Mouse (Mus musculus) urinary bladder, postnatal 25 days (tissue): ENCODE measurements at regions not wholly inside any gene's neighbourhood (a gene's known extent, or its start where the extent isn't known, plus 50 kb on each side); places are given as distances from the start of the nearest gene placed in this dataset.
"Not testable (repeated sequence)": the region's sequence is repeated elsewhere in the genome, so short reads cannot be mapped to it uniquely, and the experiment has no call there.

Experiments
- DNase-seq: peaks from one replicate; pipeline ENCODE4 v3.0.0; 2022; ENCODE audit warnings: low spot score

GRCm38 (mm10) chr1:165017793-165018192 lies 82.5 kb upstream of the Xcl1 start:
- DNase-seq = no peak

GRCm38 (mm10) chr1:165014328-165014727 lies 79.0 kb upstream of the Xcl1 start:
- no peak for DNase-seq

- no peak for DNase-seq
Measured at GRCm38 (mm10) chr1:165013428-165013827, 78.1 kb upstream of the Xcl1 start.

GRCm38 (mm10) chr1:165012376-165012775 lies 77.0 kb upstream of the Xcl1 start:
- DNase-seq = no peak

DNA sequence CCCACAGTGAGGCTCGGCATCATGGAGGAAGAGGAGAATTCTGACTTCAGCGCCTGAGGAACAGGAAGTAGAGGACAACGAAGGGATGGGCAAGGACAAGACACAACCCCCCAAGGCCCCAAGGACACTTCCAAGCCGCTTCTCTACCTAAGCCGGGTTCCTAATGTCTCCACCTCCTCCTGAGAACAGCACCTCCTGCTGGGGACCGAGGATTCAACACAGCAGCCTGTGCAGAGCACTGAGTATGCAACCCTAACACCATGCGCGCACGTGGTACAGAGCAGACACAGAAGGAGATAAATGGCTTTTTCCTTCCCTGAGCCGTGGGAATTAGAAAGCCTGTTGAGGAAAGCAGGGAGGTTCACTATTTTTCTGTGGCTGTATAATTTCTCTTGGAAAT lies 64.2 kb upstream of the Xcl1 start:
- no peak for DNase-seq

- DNase-seq = no peak
Measured at GRCm38 (mm10) chr1:164998621-164999020, 63.3 kb upstream of the Xcl1 start.

DNA sequence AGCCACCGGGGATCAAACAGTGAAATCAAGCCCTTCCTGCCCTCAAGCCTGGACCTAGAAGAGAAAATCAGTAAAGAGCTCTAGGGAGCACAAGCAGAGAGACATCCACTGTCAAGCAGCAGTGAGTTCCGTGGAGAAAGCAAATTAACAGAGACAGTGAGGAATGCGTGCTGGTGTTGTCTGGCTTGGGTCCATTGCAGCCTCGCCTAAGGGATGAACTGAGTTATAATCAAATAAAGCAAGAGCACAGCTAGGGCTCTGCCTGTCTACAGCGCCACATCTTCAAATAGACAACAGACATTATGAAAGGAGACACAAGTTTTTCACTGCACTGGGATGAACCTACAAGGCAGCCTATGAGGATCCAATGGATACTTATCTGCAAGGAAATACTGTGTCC lies 62.3 kb upstream of the Xcl1 start:
- DNase-seq = peak; percentile 10

DNA sequence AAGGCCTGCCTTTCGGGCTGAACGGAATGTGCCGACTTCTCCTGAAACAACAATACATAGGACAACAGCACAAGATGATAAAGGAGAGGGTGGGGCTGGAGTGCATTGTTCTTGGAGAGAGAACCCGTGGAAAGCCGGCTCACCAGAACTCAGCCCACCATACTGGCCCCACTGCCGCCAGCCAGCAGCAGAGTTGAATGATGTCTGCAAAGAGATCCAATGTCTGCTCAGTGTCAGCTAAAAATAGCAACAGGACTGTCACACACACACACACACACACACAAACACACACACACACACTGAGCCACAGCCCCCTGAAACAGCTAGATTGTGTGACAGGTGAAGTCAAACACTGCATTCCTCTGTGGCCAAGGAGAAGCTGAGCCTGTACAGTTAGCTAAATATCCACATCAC lies 58.9 kb upstream of the Xcl1 start:
- DNase-seq = no peak

DNA sequence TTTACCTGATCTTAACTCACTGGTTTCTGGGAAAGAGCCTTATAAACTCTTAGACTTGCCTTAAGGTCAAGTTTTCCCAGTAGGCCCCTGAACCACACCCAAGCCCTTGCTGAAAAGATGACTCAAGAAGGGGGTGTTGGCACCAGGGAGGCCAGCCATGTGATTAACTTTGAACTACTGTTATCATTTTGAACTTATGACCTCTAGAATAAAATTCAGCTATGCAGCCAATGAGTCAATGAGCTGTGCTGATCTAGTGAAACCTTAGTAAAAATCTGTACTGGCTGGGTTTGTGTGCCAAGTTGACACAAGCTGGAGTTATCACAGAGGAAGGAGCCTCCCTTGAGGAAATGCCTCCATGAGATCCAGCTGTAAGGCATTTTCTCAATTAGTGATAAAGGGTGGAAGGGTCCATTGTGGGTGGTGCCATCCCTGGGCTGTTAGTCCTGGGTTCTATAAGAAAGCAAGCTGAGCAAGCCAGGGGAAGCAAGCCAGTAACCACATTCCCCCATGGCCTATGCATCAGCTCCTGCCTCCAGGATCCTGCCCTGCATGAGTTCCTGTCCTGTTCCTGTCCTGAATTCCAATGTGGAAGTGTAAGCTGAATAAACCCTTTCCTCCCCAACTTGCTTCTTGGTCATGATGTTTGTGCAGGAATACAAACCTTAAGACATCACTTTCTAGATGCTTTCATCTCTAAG lies 58.0 kb upstream of the Xcl1 start:
- not testable (repeated sequence) for DNase-seq

GRCm38 (mm10) chr1:164988982-164989381 lies 53.7 kb upstream of the Xcl1 start:
- no peak for DNase-seq

DNA sequence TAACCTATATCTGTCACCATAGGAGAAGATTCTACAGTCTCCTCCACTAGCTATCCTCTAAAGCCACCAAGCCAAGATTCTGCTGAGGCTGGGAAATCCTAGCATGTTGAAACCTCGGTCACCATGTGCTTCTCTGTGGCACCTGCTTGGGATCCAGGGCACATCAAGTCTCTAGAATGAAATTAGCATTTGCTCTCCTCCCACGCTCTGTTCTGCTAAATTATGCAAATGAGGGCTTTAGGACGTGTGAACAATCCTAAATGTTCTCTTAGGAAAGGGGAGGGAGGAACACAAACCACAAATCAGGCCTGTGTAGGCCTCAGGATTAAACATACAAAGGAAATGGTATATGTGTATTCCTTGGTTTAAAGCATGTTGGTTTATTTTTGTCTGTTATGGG lies 52.9 kb upstream of the Xcl1 start:
- DNase-seq = no peak

- not testable (repeated sequence) for DNase-seq
Measured at GRCm38 (mm10) chr1:164985521-164985920, 50.2 kb upstream of the Xcl1 start.
